Mouse (Mus musculus): ENCODE measurements around the gene Gpr176. TPM values are rescaled to one million over a fixed set of nuclear protein-coding genes. Genes with fewer than 3 reads are reported as not detected.

The Gpr176 gene
- polyA plus RNA-seq (2014; fragmentation: Nextera tagmentation; extraction: Ambion mirVana) = 0.08 and 0.18 TPM in 2 replicates

DNA sequence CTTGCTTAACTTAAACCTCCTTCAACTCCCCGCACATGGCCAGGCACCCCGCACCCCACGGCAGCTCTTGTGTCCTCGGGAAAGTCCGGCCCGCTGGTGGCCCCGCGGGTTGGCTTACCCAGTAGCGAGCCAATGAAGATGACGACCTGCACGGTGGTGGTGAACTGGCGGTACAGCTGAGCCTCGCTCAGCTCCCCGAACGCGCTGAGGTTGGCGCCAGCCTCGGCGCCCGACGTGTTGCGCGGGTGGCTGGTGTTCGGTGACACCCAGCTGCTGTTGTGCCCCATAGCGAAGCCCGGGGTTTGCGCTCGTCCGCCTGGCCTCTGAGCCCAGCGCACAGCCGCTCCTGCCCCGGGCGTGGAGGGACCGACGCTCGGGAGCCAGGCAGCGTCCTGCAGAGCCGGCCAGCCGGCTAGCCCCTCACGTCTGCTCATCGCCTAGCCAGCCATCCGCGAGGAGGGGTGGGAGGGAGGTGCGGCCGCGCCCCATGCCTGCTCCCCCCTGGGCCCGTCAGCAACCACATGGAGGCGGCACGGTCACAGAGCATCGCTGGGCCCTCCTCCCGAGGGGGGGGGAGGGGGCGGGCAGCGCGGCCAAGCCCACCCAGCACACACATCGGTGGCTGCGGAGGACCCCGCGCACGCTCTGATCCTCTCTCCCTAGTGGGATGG lies at the start of gene Gpr176:
Gene Gpr176, minus strand, starts transcription at position 519 of the 671 bp plus-strand sequence.
- H3K9me3 ChIP-seq (ENCODE audit: control insufficient read depth, low read length) = no peaks in the 10 kb centered on the region
- DNase-seq (ENCODE audit: low spot score) (peak; percentile 66), ATAC-seq (ENCODE audit: insufficient number of reproducible peaks, low FRiP score, low TSS enrichment, low read depth) (peak; percentile 73)
- WGBS = 0% methylated on average over 45 of the region's 59 CpGs
- H3K4me1 ChIP-seq (ENCODE audit: control insufficient read depth, insufficient read depth, low read length) = peaks cover 10% of the 10 kb centered on the region
- no peaks in the 10 kb centered on the region for H3K36me3 ChIP-seq (ENCODE audit: control insufficient read depth, insufficient read depth, low read length)
- peak within 1 kb of the TSS; percentile 84 for H3K4me2 ChIP-seq (ENCODE audit: low read depth, severe bottlenecking)
- H3K9ac ChIP-seq (ENCODE audit: low read length) = peak within 1 kb of the TSS; percentile 59
- H3K27ac ChIP-seq (replicated peaks; ENCODE audit: low read depth, low read length) = no peak within 1 kb of the TSS
- peaks cover 14% of the 10 kb centered on the region for H3K27me3 ChIP-seq (ENCODE audit: control insufficient read depth, insufficient read depth, low read length)
- peak within 1 kb of the TSS; percentile 44 for H3K4me3 ChIP-seq (ENCODE audit: low read depth, low read length)

DNA sequence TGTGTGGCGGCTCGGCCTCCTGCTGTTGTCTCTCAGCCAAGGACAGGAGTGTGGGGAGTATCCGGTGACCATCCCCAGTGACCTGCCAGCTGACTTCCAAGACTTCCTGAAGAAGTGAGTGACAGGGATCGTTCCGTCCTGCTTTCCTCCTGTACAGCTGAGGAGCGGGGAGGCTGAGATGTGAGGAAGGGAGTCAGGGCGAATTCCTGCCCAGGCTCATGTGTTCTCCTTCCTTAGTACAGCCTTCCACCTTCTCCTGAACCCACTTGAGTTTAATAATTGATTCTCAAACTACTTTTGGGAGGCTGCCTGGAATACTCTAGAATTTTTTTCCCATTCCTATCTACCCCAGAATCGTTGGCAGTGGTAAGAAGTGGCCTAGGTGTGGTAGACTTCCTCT lies 49.2 kb upstream of the Gpr176 start:
- 90% methylated on average over 8 of the region's 8 CpGs for WGBS
- Histone ChIP-seq H3K9ac (ENCODE audit: low read length) (no peak overlapping the region), H3K27ac (replicated peaks; ENCODE audit: low read depth, low read length) (no peak overlapping the region), H3K4me3 (ENCODE audit: low read depth, low read length) (no peak overlapping the region), H3K4me2 (ENCODE audit: low read depth, severe bottlenecking) (no peak overlapping the region), H3K9me3 (ENCODE audit: control insufficient read depth, low read length) (no peaks in the 10 kb centered on the region), H3K36me3 (ENCODE audit: control insufficient read depth, insufficient read depth, low read length) (peaks cover 7% of the 10 kb centered on the region), H3K4me1 (ENCODE audit: control insufficient read depth, insufficient read depth, low read length) (no peaks in the 10 kb centered on the region), H3K27me3 (ENCODE audit: control insufficient read depth, insufficient read depth, low read length) (no peaks in the 10 kb centered on the region)
- DNase-seq (ENCODE audit: low spot score) = no peak
- ATAC-seq (ENCODE audit: insufficient number of reproducible peaks, low FRiP score, low TSS enrichment, low read depth) = no peak

DNA sequence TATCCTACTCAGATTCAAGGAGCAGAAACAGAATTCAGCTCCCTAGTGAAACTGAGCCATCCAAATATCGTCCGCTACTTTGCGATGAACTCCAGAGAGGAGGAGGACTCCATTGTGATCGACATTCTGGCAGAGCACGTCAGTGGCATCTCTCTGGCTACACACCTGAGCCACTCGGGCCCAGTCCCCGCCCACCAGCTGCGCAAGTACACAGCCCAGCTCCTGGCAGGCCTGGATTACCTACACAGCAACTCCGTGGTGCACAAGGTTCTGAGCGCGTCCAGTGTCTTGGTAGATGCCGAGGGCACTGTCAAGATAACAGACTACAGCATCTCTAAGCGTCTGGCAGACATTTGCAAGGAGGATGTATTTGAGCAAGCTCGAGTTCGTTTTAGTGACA lies 48.7 kb upstream of the Gpr176 start:
- DNase-seq (ENCODE audit: low spot score) = no peak
- no peak for ATAC-seq (ENCODE audit: insufficient number of reproducible peaks, low FRiP score, low TSS enrichment, low read depth)
- WGBS = 86% methylated on average over 15 of the region's 15 CpGs
- Histone ChIP-seq H3K27me3 (ENCODE audit: control insufficient read depth, insufficient read depth, low read length) (no peaks in the 10 kb centered on the region), H3K36me3 (ENCODE audit: control insufficient read depth, insufficient read depth, low read length) (peaks cover 7% of the 10 kb centered on the region), H3K4me2 (ENCODE audit: low read depth, severe bottlenecking) (no peak overlapping the region), H3K9me3 (ENCODE audit: control insufficient read depth, low read length) (no peaks in the 10 kb centered on the region), H3K4me1 (ENCODE audit: control insufficient read depth, insufficient read depth, low read length) (no peaks in the 10 kb centered on the region), H3K27ac (replicated peaks; ENCODE audit: low read depth, low read length) (no peak overlapping the region), H3K9ac (ENCODE audit: low read length) (no peak overlapping the region), H3K4me3 (ENCODE audit: low read depth, low read length) (no peak overlapping the region)

DNA sequence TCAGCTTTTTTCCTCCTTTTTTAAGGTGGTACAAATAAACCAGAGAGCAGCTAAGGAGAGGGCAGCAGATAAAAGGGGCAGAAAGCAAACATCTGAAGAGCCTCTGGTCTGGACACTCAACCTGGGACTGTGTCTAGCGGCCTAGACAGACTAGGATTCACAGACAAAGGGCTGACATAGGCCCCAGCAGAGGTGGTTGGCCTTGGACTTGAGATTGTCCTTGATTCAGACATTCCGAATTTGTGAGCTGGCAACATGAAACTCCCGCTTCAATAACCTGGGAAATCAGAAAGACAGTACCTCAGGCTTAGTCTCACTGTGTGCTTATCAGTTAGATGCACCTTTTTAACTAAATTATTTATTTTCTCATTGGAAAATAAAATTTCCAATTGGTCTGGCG lies 44.9 kb upstream of the Gpr176 start:
- no peaks in the 10 kb centered on the region for H3K4me1 ChIP-seq (ENCODE audit: control insufficient read depth, insufficient read depth, low read length)
- no peaks in the 10 kb centered on the region for H3K27me3 ChIP-seq (ENCODE audit: control insufficient read depth, insufficient read depth, low read length)
- DNase-seq (ENCODE audit: low spot score) = no peak
- no peak overlapping the region for H3K9ac ChIP-seq (ENCODE audit: low read length)
- 92% methylated on average over 4 of the region's 4 CpGs for WGBS
- H3K27ac ChIP-seq (replicated peaks; ENCODE audit: low read depth, low read length) = no peak overlapping the region
- peaks cover 4% of the 10 kb centered on the region for H3K36me3 ChIP-seq (ENCODE audit: control insufficient read depth, insufficient read depth, low read length)
- H3K9me3 ChIP-seq (ENCODE audit: control insufficient read depth, low read length) = no peaks in the 10 kb centered on the region
- no peak for ATAC-seq (ENCODE audit: insufficient number of reproducible peaks, low FRiP score, low TSS enrichment, low read depth)
- H3K4me2 ChIP-seq (ENCODE audit: low read depth, severe bottlenecking) = no peak overlapping the region
- H3K4me3 ChIP-seq (ENCODE audit: low read depth, low read length) = no peak overlapping the region

DNA sequence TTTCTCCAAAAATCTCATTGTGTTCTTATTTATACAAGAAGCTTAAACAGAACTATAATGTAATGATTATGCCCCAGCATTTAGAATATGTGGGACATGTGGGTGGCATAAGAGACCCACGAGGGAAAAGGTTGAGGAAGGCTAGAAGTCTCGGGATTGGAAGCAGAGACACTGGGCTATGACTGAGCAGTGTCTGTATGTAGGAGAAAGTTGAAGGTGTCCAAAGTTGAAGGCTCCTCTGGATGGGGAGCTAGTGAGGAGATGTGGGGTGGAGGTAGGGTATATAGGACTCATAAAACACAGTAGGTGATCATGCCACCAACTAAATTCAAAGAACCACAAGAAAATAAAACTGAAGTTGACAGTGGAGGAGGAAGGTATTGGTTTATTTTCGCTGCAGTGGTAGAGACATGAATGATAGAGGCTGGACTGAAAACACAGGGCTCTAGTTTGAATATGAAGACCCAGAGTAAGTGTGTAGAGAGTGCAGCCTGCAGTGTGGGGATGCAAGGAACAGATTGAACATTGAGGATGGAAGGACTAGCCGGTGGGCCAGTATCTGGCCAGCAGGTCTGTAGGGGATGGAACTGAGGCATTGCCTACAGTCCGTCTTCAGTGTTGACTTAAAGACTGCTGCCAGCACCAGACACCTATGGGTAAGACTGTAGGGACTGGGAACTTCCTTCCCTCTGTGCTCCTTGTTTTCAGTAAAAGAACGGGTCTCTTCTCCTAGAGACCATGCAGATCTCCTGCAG lies 42.6 kb upstream of the Gpr176 start:
- Histone ChIP-seq H3K9me3 (ENCODE audit: control insufficient read depth, low read length) (no peaks in the 10 kb centered on the region), H3K4me3 (ENCODE audit: low read depth, low read length) (no peak overlapping the region), H3K4me2 (ENCODE audit: low read depth, severe bottlenecking) (no peak overlapping the region), H3K27me3 (ENCODE audit: control insufficient read depth, insufficient read depth, low read length) (no peaks in the 10 kb centered on the region), H3K4me1 (ENCODE audit: control insufficient read depth, insufficient read depth, low read length) (no peaks in the 10 kb centered on the region), H3K27ac (replicated peaks; ENCODE audit: low read depth, low read length) (no peak overlapping the region), H3K36me3 (ENCODE audit: control insufficient read depth, insufficient read depth, low read length) (peaks cover 2% of the 10 kb centered on the region), H3K9ac (ENCODE audit: low read length) (no peak overlapping the region)
- DNase-seq (ENCODE audit: low spot score) = no peak
- ATAC-seq (ENCODE audit: insufficient number of reproducible peaks, low FRiP score, low TSS enrichment, low read depth) = no peak
- WGBS = 91% methylated on average over 6 of the region's 6 CpGs

DNA sequence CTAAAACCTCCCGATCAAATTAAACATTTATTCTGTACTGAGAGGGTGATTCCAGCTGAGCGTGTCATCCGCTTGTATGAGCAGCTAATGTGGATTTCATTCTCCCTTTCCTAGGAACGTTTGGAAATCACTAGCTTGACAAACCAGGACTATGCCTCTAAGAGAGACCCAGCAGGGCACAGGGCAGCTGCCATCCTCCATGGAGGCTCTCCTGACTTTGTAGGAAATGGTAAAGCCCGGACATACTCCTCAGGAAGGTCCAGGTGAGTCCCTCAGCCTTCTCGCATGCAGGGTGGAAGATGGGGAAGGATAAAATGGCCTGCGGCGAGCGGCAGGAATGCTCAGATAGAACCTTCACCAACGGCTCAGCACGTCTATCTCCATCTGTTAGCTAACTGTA lies 39.6 kb upstream of the Gpr176 start:
- Histone ChIP-seq H3K27ac (replicated peaks; ENCODE audit: low read depth, low read length) (no peak overlapping the region), H3K4me3 (ENCODE audit: low read depth, low read length) (no peak overlapping the region), H3K4me1 (ENCODE audit: control insufficient read depth, insufficient read depth, low read length) (no peaks in the 10 kb centered on the region), H3K9me3 (ENCODE audit: control insufficient read depth, low read length) (no peaks in the 10 kb centered on the region), H3K9ac (ENCODE audit: low read length) (no peak overlapping the region), H3K36me3 (ENCODE audit: control insufficient read depth, insufficient read depth, low read length) (no peaks in the 10 kb centered on the region), H3K4me2 (ENCODE audit: low read depth, severe bottlenecking) (no peak overlapping the region), H3K27me3 (ENCODE audit: control insufficient read depth, insufficient read depth, low read length) (no peaks in the 10 kb centered on the region)
- WGBS = 93% methylated on average over 11 of the region's 11 CpGs
- no peak for DNase-seq (ENCODE audit: low spot score)
- no peak for ATAC-seq (ENCODE audit: insufficient number of reproducible peaks, low FRiP score, low TSS enrichment, low read depth)

DNA sequence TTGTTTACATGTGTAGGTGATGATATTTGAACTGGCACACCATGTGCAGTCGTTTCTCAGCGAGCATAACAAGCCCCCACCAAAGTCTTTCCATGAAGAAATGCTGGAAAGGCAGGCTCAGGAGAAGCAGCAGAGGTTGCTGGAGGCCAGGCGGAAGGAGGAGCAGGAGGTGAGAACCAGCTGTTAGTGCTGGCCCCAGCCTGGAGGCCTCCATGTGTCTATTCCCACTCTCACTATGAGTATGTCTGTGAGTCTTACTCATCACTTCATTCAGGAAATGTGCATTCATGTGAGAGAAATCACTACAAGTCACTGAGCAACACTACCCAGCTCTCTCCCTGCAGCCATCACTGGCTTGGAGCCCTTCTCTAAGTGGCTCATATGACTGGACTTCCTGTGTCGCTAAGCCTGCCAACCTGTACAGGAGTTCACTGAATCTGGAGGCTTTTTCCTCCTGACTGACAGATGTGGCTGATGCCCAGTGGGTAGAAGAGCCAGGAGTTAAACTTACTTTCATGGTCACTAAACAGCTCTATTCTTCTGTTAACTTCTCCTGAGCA lies 35.2 kb upstream of the Gpr176 start:
- no peaks in the 10 kb centered on the region for H3K36me3 ChIP-seq (ENCODE audit: control insufficient read depth, insufficient read depth, low read length)
- no peak for ATAC-seq (ENCODE audit: insufficient number of reproducible peaks, low FRiP score, low TSS enrichment, low read depth)
- 89% methylated on average over 4 of the region's 4 CpGs for whole genome bisulfite sequencing

DNA sequence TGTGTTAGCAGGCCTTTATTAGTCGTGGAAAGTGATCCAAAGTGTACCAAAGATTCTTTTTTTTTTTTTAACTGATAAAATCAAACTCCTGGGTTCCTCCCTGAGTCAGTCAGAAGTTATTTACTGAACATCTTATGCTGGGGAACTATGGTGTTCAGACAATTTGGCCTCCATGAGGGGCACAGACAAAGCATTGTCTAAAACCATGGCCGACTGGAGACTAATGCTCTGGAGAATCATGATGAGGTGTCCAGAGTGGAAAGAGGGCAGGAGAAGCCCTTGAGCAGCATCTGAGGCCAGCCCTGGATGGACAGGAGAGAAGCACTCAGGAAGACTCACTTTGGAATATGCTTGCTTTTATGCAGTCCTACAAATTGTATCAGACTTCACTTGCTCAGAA lies 33.6 kb upstream of the Gpr176 start:
- H3K36me3 ChIP-seq (ENCODE audit: control insufficient read depth, insufficient read depth, low read length) = no peaks in the 10 kb centered on the region
- ATAC-seq (ENCODE audit: insufficient number of reproducible peaks, low FRiP score, low TSS enrichment, low read depth) (no peak), DNase-seq (ENCODE audit: low spot score) (no peak)

More for the DNA sequence above, 35.2 kb upstream of the Gpr176 start:
- Histone ChIP-seq H3K27ac (replicated peaks; ENCODE audit: low read depth, low read length) (no peak overlapping the region), H3K9ac (ENCODE audit: low read length) (no peak overlapping the region), H3K9me3 (ENCODE audit: control insufficient read depth, low read length) (no peaks in the 10 kb centered on the region), H3K4me1 (ENCODE audit: control insufficient read depth, insufficient read depth, low read length) (no peaks in the 10 kb centered on the region), H3K4me2 (ENCODE audit: low read depth, severe bottlenecking) (no peak overlapping the region), H3K4me3 (ENCODE audit: low read depth, low read length) (no peak overlapping the region), H3K27me3 (ENCODE audit: control insufficient read depth, insufficient read depth, low read length) (no peaks in the 10 kb centered on the region)
- DNase-seq (ENCODE audit: low spot score) = no peak

More for the DNA sequence above, 33.6 kb upstream of the Gpr176 start:
- Histone ChIP-seq H3K9ac (ENCODE audit: low read length) (no peak overlapping the region), H3K27ac (replicated peaks; ENCODE audit: low read depth, low read length) (no peak overlapping the region), H3K4me1 (ENCODE audit: control insufficient read depth, insufficient read depth, low read length) (no peaks in the 10 kb centered on the region), H3K9me3 (ENCODE audit: control insufficient read depth, low read length) (no peaks in the 10 kb centered on the region), H3K27me3 (ENCODE audit: control insufficient read depth, insufficient read depth, low read length) (no peaks in the 10 kb centered on the region), H3K4me3 (ENCODE audit: low read depth, low read length) (no peak overlapping the region), H3K4me2 (ENCODE audit: low read depth, severe bottlenecking) (no peak overlapping the region)
- WGBS = 84% methylated on average over 2 of the region's 2 CpGs
